Mouse (Mus musculus): ENCODE measurements at regions not wholly inside any gene's neighbourhood (a gene's known extent, or its start where the extent isn't known, plus 50 kb on each side); places are given as distances from the start of the nearest gene placed in this dataset.

- Histone ChIP-seq H3K9me3 (replicated peaks; ENCODE audit: insufficient read depth, low read length) (no peaks in the 10 kb centered on the region), H3K27ac (ENCODE audit: control insufficient read depth, low read depth, low read length) (no peak overlapping the region), H3K9ac (ENCODE audit: control insufficient read depth, low read depth, low read length, poor library complexity, severe bottlenecking) (no peak overlapping the region), H3K4me1 (ENCODE audit: control insufficient read depth in 1 of 2, insufficient read depth in 2 of 2, low read length in 2 of 2) (no peaks in the 10 kb centered on the region), H3K79me2 (ENCODE audit: control insufficient read depth, insufficient read depth, low read length, poor library complexity) (no peaks in the 10 kb centered on the region), H3K36me3 (ENCODE audit: control insufficient read depth in 1 of 2, insufficient read depth in 2 of 2, low read length in 2 of 2) (no peaks in the 10 kb centered on the region), H3K4me3 (ENCODE audit: control insufficient read depth in 1 of 2, insufficient read depth in 1 of 2, low read depth in 2 of 2, low read length in 2 of 2) (no peak overlapping the region), H3K27me3 (ENCODE audit: control insufficient read depth in 1 of 2, insufficient read depth in 2 of 2, low read length in 2 of 2) (no peaks in the 10 kb centered on the region; a peak in 2 of 4 replicates)
- TF ChIP-seq BHLHE40 (IDR thresholded peaks at IDR 0.05; ENCODE audit: borderline replicate concordance, low read depth, low read length) (no peak), TBP (IDR thresholded peaks at IDR 0.05; ENCODE audit: low read depth, low read length) (no peak), ETS1 (IDR thresholded peaks at IDR 0.05; ENCODE audit: low read depth, low read length) (no peak), MYC (IDR thresholded peaks at IDR 0.05; ENCODE audit: low read depth, low read length) (no peak), MYB (IDR thresholded peaks at IDR 0.05; ENCODE audit: low read depth, low read length) (no peak), ELF1 (IDR thresholded peaks at IDR 0.05; ENCODE audit: low read depth, low read length) (no peak), NELFE (IDR thresholded peaks at IDR 0.05; ENCODE audit: low read depth, low read length) (no peak)
- DNase-seq (ENCODE audit: low read depth, low spot score), result no peak
Measured at GRCm38 (mm10) chr13:97498981-97499380, 258.1 kb downstream of the Enc1 start.

- Histone ChIP-seq H3K4me1 (ENCODE audit: control insufficient read depth in 1 of 2, insufficient read depth in 2 of 2, low read length in 2 of 2) (no peaks in the 10 kb centered on the region), H3K79me2 (ENCODE audit: control insufficient read depth, insufficient read depth, low read length, poor library complexity) (no peaks in the 10 kb centered on the region), H3K9me3 (replicated peaks; ENCODE audit: insufficient read depth, low read length) (no peaks in the 10 kb centered on the region), H3K27ac (ENCODE audit: control insufficient read depth, low read depth, low read length) (no peak overlapping the region), H3K4me3 (ENCODE audit: control insufficient read depth in 1 of 2, insufficient read depth in 1 of 2, low read depth in 2 of 2, low read length in 2 of 2) (no peak overlapping the region), H3K27me3 (ENCODE audit: control insufficient read depth in 1 of 2, insufficient read depth in 2 of 2, low read length in 2 of 2) (no peaks in the 10 kb centered on the region; a peak in 2 of 4 replicates), H3K36me3 (ENCODE audit: control insufficient read depth in 1 of 2, insufficient read depth in 2 of 2, low read length in 2 of 2) (no peaks in the 10 kb centered on the region), H3K9ac (ENCODE audit: control insufficient read depth, low read depth, low read length, poor library complexity, severe bottlenecking) (no peak overlapping the region)
- DNase-seq (ENCODE audit: low read depth, low spot score), result no peak
- no peak for TF ChIP-seq NRF1 (IDR thresholded peaks at IDR 0.05; ENCODE audit: insufficient read depth, low read depth, low read length, poor library complexity, severe bottlenecking)
- TF ChIP-seq ETS1 (IDR thresholded peaks at IDR 0.05; ENCODE audit: low read depth, low read length), result no peak
- TF ChIP-seq MYC (IDR thresholded peaks at IDR 0.05; ENCODE audit: low read depth, low read length), result no peak
- no peak for TF ChIP-seq E2F4 (IDR thresholded peaks at IDR 0.05; ENCODE audit: borderline replicate concordance, low read depth, low read length)
- TF ChIP-seq EP300 (IDR thresholded peaks at IDR 0.05; ENCODE audit: low read depth in 1 of 2, low read length in 2 of 2), result no peak
- no peak for TF ChIP-seq POLR2AphosphoS5 (IDR thresholded peaks at IDR 0.05; ENCODE audit: borderline replicate concordance, low read depth, low read length)
- TF ChIP-seq TCF12 (IDR thresholded peaks at IDR 0.05; ENCODE audit: low read depth, low read length), result no peak
Measured at GRCm38 (mm10) chr13:97497928-97498327, 257.0 kb downstream of the Enc1 start.

GRCm38 (mm10) chr13:97494770-97495169, 253.9 kb downstream of the Enc1 start:
- no peak for TF ChIP-seq ZC3H11A (IDR thresholded peaks at IDR 0.05; ENCODE audit: low read depth, low read length)
- no peak for TF ChIP-seq KAT2A (conservative IDR thresholded peaks at IDR 0.05; ENCODE audit: low read depth, low read length)
- no peak for TF ChIP-seq RCOR1 (IDR thresholded peaks at IDR 0.05; ENCODE audit: low read depth, low read length)
- TF ChIP-seq MEF2A (IDR thresholded peaks at IDR 0.05; ENCODE audit: extremely low read depth, insufficient replicate concordance, low read depth, low read length, poor library complexity, severe bottlenecking), result no peak
- no peak for TF ChIP-seq TCF12 (IDR thresholded peaks at IDR 0.05; ENCODE audit: low read depth, low read length)
- TF ChIP-seq CHD1 (IDR thresholded peaks at IDR 0.05; ENCODE audit: low read depth, low read length), result no peak
- TF ChIP-seq BHLHE40 (IDR thresholded peaks at IDR 0.05; ENCODE audit: borderline replicate concordance, low read depth, low read length), result no peak
- no peak for TF ChIP-seq POLR2A (IDR thresholded peaks at IDR 0.05; ENCODE audit: control insufficient read depth in 1 of 2, insufficient read depth in 1 of 2, low read depth in 1 of 2, low read length in 2 of 2, poor library complexity in 1 of 2)
- Histone ChIP-seq H3K79me2 (ENCODE audit: control insufficient read depth, insufficient read depth, low read length, poor library complexity) (no peaks in the 10 kb centered on the region), H3K9ac (ENCODE audit: control insufficient read depth, low read depth, low read length, poor library complexity, severe bottlenecking) (no peak overlapping the region), H3K27me3 (ENCODE audit: control insufficient read depth in 1 of 2, insufficient read depth in 2 of 2, low read length in 2 of 2) (no peaks in the 10 kb centered on the region; a peak in 1 of 4 replicates), H3K4me1 (ENCODE audit: control insufficient read depth in 1 of 2, insufficient read depth in 2 of 2, low read length in 2 of 2) (no peaks in the 10 kb centered on the region), H3K9me3 (replicated peaks; ENCODE audit: insufficient read depth, low read length) (no peaks in the 10 kb centered on the region), H3K4me3 (ENCODE audit: control insufficient read depth in 1 of 2, insufficient read depth in 1 of 2, low read depth in 2 of 2, low read length in 2 of 2) (no peak overlapping the region), H3K27ac (ENCODE audit: control insufficient read depth, low read depth, low read length) (no peak overlapping the region), H3K36me3 (ENCODE audit: control insufficient read depth in 1 of 2, insufficient read depth in 2 of 2, low read length in 2 of 2) (no peaks in the 10 kb centered on the region)
- no peak for DNase-seq (ENCODE audit: low read depth, low spot score)

Measured in MEL (cell line).